Mouse (Mus musculus): Measurements from ENCODE around the gene Gm4969. TPM values are rescaled to one million over a fixed set of nuclear protein-coding genes. Genes with fewer than 3 reads are reported as not detected.
"Not testable (repeated sequence)": the region's sequence is repeated elsewhere in the genome, so short reads cannot be mapped to it uniquely, and the experiment has no call there.

The Gm4969 gene
- under 1 TPM in 1 of 2 experiments, not detected in 1; 0.14 TPM for total RNA-seq (2021)
- long read RNA-seq, experiment 1 = 0 reads
- long read RNA-seq, experiment 2 = 0 reads

DNA sequence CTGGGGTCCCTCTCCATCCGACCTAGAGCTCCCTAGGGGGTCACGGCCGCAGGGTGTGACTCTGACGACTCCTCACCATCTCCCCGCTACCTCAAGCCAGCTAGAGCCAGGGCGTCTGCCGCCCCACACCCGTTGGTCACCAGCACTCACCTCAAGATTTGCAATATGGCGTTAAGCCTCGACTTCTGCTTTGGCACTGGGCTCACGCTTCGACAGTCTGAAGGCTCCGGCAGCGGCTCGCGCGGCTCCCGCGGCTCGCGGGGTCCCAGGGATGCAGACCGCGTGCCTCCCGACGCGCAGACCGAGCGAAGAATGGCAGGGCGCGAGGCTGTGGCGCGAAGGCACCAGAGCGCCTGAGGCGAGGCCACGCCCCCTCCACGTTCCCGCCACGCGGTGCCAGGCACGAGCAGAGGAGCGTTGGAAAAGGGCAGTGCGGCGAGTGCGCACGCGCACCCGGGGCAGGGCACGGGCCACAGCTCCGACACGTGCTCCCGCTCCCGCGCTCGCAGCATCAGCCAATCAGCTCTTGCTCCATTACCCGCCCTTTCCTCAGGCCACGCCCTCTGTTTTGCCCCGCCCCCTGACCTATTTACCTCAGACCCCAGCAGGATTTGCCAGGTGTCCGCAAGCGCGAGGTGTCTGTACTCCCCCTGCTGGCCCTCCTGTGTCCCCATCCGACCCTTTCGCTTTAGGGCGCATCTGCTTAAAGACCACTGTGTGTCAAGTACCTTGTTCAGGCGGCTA, at the start of gene Gm4969:
Gm4969 (minus strand) TSS at position 341 of the 744 bp plus-strand sequence.
- peak; percentile 55 for DNase-seq

DNA sequence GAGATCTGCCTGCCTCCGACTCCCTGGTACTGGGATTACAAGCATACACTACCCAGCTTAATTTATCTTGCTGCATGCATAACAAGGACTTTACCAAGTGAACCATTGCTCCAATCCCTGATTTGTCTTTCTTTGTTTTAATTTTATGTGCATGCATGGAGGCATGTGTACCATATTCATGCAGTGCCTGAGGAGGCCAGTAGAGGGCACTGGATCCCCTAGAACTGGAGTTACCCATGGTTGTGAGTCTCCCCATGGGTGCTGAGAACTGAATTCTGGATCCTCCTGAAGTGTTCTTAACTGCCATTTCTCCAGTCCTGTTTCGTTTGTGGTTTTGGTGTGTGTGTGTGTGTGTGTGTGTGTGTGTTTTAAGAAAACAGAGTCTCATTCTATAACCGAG, 48.8 kb upstream of the Gm4969 start:
- no peak for DNase-seq

DNA sequence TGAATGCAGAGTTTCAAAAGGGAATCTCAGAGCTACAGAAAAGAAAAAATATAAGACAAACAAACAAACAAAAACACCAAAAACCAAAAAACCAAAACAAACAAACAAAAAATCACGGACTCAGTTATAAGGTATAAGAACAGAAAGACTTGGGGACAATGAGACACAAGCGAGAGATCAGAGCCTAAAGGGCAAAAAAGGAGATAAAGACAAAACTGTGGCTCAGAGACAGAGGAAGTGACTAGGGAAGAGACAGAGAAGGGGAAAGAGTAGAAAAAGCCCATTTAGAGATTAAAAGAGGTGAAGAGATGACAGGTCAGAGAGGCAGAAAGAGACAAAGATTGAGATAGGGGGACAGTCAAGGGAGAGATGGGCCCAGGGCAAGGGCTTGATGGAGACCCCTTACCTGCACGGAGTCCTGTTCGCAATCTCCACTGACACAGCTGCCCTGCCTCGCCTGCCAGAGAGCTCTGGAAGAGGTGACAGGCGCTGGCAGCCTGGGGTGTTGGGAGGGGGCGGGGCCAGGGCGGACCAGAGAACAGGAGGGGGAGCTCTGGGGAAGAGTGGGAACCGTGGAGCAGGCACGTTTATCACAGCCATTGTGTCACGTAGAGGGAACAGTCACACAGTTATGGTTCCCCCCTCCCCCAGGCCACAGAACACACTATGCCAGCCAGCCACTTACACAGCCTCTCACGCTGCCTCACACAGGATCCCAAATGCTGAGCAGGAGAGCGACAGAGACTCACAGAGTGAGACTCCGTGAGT, 47.7 kb upstream of the Gm4969 start, which contains the start of gene Gipr:
Gipr (minus strand) TSS at position 472 of the 768 bp plus-strand sequence.
- no peak for DNase-seq

DNA sequence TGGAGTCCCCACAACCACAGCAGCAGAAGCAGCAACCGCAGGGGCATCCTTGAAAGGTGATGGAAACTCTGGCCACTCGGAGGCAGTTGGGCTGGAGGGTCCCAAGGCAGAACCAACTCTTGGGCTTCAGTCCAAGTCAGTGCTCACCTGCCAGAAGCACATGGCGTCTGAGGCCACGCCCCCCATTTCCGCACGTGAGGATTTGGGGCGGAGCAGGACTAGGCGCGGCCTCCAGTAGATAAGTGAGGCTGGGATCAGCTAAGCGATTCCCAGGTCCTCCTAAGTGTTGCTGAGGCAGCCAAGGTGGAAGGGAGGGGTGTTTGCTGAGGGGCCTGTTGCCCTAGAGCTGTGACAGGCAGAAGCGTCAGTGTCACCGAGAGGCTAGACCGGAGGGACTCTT, 46.8 kb upstream of the Gm4969 start:
- no peak for DNase-seq

DNA sequence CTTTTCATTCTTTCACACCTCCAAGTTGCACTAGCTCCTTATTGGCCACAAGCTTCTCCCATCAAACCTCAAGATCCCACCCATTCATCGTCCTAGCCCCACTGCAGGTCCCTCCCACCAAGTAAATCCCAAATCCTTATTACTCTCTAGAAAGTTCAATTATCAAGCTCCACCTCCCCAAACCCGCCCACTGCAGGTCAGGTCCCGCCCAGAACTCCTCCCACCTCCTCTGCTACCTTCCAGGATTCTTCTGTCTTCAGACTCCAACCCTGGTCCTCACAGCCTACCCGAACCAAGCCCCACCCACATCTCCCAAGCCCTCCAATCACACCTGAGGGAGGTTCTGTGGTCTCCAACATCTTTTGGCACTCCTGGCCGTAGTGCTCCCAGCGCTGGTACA, 46.0 kb upstream of the Gm4969 start:
- no peak for DNase-seq

DNA sequence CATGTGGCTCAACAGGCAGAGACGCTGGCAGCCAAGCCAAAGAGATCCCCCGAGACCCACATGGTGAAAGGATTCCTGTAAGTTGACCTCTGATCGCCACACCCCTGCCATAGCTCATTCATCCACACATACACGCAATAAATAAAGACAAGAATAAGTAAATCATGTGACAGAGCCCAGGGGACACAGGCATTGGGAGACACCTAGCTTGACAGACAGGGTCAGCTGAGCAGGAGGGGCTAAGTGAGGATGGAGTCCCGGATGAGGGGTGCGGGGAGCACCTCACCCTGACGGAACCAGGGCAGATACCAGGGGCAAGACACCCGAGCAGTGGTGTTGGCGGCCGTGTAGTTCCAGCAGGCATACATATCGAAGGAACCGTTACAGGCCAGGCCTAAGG, 45.6 kb upstream of the Gm4969 start:
- DNase-seq = no peak

DNA sequence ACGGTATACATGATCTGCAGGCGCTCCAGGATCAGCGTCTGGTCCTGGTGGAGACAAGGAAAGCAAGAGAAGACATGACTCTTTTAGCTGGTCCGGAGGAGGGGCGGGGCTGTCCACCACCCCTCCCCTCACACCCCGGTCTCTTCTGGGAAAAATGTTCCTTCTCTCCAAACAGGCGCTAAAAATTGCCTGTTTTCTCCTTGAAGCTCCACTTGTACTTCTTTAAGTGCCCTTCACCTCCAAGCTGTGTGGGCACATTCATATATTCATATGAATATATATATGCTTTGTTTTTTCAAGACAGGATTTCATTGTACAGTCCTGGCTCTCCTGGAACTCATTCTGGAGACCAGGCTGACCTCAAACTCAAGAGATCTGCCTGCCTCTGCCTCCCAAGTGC, 44.8 kb upstream of the Gm4969 start:
- DNase-seq = no peak

DNA sequence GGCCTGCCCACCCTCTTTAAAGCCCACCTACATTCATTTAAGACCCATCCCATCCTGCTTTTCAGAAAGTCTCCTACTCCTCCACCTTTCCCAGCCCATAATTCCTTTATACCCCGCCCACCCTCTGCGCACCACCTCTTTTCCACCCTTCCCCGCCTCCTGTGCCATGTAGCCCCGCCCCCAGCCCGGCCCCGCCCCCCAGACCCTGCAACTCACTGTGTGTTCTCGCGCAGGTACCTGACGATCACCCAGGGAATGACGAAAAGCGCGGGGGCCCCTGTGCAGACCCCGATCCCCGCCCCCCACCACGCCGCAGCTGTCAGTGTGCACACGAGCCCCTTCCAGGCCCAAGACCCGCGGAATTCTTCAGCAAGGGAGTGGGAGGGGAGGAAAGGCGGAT, 41.9 kb upstream of the Gm4969 start:
- DNase-seq = no peak

DNA sequence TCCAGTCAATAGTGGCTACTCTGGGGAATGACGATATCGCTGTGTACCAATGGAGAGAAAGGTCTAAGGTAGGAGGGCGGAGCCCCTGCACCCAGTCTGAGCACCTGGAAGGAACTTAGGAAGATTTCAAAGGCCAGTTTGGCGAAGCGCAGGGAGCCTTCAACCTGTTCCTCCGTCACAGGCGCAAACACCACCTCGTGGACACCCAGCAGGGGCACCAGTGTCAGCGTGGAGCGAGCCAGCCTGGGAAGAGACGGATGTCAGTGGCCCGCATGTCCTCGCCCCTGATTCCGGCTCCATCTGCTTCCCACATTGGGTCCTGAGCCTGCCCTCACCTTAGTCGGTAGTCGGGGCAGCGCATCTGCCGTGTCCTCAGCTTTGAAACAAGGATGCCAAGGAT, 41.2 kb upstream of the Gm4969 start:
- DNase-seq = no peak

DNA sequence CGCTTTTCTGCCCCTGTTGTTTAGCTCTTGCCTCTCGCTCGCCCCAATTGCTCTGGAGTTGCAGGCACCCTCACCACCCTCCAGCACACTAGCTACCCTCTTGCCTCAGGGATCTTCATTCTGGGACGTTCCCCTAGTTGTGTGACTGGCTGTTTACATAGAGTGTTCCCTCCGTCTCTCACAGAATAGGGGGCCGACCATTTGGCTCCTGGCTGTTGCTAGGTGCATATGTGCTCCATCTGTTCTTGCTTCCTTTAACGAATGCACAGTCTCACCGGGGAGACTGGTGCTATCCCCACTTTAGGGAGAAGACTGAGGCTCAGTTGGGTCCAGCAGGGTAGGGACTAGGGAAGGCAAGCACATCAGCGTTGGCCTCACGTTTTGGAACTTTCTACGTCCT, 40.4 kb upstream of the Gm4969 start:
- DNase-seq = no peak

DNA sequence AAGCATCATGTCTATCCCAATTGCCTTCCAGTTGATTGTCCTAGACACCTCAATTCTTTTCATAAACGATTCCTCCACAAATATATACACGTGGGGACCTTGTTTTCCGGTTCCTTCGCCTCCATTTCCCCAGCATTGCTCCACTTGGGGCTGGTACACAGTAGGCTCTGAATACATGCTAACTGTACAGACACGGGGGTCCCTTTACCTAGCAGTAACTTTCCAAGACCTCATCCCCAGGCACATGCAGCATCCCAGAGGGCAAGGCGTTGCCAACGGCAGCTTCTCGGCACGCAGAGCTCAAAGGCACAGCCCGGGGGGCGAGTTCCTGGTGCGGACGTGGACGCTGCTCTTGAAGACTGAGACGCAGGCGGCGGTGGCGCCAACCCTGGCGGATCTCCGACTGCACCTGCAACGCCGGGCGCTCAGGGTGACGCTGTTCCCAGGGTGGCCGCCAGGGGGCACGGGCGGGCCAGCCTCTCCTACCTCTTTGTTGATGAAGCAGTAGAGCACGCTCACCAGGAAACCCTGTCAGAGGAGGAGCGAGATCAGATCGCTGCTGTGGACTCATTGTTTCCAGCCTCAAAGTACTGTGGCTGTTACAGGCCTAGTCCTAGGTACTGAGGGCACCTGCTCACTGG, 39.1 kb upstream of the Gm4969 start:
- DNase-seq = peak; percentile 95

DNA sequence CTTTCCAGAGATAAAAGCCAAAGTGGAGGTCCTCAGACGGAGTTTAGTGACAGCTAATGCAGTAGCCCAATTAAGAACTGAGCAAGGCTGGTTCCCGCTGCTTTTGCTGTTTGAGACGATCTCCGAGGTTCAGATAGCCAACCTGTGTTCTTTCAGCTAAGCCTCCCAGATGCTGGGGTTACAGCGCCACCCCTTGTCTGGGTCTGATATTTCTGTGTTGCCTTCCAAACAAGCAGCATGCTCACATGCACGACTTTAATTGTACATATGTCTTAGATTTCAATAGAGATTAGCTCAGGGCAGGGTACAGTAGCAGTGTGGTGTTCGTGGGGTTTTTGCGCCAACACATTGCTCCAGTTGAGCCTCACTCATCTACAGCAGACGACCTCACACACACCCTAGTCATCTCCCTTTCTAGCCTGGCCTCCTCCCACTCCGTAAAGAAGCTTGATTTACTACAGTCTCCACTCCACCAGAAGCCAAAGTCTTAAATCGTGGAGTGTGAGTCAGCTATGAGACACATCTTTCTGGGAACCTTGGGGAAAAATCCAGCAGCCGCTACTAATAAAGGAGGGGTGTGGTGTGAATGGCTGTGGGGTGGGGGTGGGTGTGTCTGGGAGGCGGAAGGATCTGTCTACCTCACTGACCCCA, 37.8 kb upstream of the Gm4969 start:
- DNase-seq = peak; percentile 31

DNA sequence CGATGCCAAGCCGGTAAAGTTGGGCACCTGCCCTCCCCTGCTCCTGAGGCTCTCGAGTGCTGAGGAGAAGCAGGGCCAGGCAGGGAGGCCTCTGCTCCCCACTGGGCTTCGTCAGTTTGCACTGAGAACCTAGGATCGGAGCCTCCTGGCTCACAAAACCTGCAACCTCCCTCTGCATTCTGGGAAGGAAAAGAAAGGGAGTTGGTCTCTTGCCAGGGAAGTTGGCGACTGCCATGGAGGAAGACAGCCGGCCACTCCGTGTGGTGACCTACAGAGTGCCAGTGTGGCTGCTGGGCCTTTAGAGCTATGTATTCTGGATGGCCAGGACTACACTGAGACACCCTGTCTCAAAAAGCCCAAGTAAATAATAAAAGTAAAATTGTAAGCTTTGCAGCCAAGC, 36.6 kb upstream of the Gm4969 start:
- DNase-seq = no peak

DNA sequence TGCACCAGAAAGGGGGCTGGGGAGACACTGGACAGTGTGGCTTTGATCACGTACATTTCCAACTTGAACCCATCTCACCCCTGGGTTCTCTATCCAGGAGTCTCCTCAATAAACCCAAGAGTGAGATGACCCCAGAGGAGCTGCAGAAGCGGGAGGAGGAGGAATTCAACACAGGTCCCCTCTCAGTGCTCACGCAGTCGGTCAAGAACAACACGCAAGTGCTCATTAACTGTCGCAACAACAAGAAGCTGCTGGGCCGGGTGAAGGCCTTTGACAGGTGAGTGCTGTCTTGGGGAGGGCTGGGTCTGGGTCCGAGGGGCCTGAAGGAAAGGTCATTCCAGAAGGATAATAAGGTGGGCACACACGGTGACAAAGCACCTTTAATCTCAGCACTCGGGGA, 33.0 kb upstream of the Gm4969 start:
- not testable (repeated sequence) for DNase-seq

DNA sequence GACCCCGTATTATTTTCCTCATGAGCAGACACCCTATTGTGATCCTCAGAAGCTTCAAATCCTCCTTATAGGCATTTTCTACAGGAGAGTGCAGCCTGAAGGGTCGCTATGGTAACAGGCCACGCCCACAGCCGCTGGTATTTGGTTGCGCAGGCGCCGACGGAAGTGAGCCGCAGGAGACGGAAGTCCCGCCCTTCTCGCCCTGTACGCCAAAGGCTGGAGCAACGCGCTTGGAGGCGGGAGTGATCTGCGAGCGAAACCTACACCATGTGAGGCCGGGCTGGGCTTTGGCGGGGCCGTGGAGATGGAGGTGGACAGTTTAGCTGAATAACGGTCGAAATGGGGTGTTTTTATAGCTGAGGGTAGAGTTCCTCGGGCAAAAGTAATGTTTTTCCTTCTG, 31.5 kb upstream of the Gm4969 start, which contains the start of gene Snrpd2:
Snrpd2 (plus strand) TSS at position 97 of the 400 bp plus-strand sequence.
- peak; percentile 99 for DNase-seq

DNA sequence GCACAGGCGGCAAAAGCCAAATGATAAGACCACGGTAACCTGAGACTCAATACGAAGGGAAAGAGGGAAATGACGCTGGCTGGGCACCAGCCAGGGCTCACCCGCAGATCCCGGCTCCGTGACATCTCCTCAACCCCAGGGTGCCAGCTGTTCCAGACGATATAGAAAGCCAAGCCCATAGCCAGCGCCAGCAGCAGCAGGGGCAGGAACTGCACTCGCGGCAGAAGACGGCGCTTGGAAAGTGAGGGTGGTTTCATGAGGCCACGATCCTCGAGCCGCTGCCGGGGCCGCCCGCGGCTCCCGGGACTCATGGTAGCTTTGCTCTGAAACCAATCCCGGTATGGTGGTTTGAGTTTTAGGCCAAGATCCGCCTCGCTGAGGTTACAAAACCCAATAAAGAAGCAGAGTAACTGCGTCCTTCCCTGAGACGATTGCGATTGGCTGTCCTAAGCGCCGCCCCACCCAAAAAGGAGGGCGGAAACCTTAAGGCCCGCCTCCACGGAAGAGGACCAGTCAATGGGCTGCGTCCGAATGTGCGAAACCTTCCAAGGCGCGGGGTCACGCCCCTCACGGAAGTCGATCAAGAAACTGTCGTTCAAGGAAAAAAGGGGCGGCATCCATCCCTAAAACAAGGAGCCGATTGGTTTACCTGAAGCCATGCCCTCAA, 30.8 kb upstream of the Gm4969 start, which contains the start of gene Qpctl:
Qpctl (minus strand) TSS at position 417 of the 667 bp plus-strand sequence.
- DNase-seq = peak; percentile 94

DNA sequence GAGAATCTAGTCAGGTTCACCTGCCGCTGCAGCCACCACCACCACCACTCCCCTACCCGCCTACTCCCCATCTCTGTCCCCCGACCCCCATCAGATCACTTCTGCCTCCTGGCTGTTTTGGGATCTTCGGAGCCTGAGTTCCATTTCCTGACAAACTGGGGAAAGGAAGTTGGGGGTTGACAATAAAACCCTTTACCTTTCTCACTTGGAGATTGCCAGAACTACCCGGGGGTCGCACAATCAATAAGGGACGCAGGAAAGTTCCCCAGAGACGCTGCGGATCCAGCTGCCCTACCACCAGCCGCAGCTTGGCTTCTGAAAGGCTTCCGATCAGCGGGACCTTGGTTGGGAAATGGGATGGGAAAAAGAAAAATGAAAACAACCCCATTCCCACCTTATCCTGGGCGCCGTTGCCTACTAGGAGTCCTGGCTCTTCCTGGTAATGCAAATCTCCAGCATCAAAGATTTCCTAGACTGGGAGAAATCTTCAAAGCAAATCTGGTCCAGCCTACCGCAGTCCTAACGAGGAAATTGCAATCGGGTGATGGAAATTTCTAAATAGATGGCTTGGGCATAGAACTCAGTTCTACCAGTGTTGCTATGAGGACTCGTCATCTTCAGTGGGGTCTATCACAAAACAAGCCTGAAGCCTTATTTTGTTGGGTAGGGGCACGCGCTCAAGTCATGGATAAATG, 30.2 kb upstream of the Gm4969 start:
- DNase-seq = no peak

DNA sequence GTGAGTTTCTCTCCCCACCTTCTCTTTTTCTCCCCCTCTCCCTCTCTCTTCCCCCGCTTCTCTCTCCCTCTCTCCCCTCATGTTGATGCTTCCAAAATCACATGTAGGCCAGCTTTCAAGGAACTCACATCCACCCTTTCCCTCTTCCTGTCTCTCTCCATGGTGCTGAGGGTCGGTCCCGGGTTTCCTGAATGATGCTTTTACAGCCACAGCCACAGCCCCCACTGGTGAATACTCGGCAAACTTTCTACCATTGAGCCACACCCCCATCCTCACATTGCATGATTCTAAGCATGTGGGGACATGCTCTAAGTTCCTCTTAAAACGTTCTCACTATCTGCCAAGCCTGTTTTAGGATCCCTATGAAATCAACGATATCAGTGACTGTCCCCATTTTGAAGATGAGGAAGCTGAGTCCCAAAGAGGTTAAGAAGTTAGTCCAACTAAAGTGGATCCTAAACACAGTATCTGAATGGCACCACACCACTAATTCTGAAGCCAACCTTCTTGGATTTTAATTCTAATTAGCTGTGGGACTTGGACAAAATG, 29.4 kb upstream of the Gm4969 start:
- no peak for DNase-seq

DNA sequence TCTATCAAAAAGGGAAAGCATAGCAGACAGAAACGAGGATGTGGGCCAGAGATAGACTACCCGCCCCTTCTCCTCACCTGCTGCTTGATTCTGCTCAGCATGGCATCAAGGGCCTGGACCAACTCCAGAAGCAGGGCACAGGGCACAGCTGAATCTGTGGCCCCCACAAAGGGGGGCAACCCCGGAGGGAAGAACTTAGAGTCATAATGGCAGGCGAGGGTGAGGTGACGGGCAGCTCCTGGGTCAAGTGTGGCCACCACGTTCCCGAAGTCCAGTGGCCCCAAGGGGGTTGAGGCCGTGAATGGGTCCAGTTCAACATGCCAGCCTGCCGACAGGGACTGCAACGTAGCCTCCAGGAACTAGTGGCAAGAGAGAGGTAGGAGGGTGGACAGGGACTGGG, 28.6 kb upstream of the Gm4969 start:
- DNase-seq = no peak

DNA sequence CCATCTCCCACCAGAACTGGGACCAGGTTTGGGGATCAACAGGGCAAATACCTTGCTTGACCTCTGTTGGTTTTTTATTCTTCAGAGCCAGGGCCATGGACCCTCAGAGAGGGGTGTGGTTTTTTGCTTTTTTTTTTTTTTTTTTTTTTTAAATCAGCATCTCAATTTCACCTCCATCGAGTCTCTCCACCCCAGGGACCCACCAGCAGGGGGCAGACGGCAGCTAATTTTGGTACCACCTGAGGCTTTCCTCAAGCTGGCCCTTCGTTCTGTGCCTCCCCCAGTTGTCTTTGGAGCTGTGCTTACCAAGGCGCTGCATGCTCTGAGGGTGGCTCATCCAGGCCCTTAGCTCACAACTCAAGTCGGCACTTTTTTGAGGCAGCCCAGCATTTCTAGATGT, 19.2 kb upstream of the Gm4969 start:
- DNase-seq = peak; percentile 69
